Mouse (Mus musculus) kidney, postnatal 0 days (tissue): ENCODE measurements at regions not wholly inside any gene's neighbourhood (a gene's known extent, or its start where the extent isn't known, plus 50 kb on each side); places are given as distances from the start of the nearest gene placed in this dataset.

ENCODE experiments used
- ATAC-seq: fragments of 200-750 bp; cut with Nextera tagmentation; replicated peaks from 2 replicates; pipeline ENCODE4 v1.8.0; 2017; ENCODE audit warnings: low read depth, moderate number of reproducible peaks, moderate TSS enrichment, moderate library complexity; ENCODE audit not compliant: low FRiP score
- DNase-seq: peaks from one replicate; pipeline ENCODE4 v3.0.0-alpha.2; 2016; ENCODE audit warnings: low spot score
- H3K27ac ChIP-seq: fragments of 300-500 bp; sonication (generic); 2 replicates; pipeline ENCODE4 v1.5.1; 2014; ENCODE audit warnings: mild to moderate bottlenecking
- H3K27me3 ChIP-seq: fragments of 300-500 bp; sonication (generic); 2 replicates; pipeline ENCODE4 v1.6.1; 2014; ENCODE audit warnings: low read length, mixed read lengths; ENCODE audit not compliant: insufficient read depth
- H3K36me3 ChIP-seq: fragments of 300-500 bp; sonication (generic); 2 replicates; pipeline ENCODE4 v1.6.1; 2014; ENCODE audit warnings: low read length, mixed read lengths; ENCODE audit not compliant: insufficient read depth
- H3K4me1 ChIP-seq: fragments of 300-500 bp; sonication (generic); replicated peaks from 2 replicates; pipeline ENCODE4 v1.6.1; 2014; ENCODE audit warnings: antibody characterized with exemption, low read length, mixed read lengths; ENCODE audit not compliant: insufficient read depth
- H3K4me2 ChIP-seq: fragments of 300-500 bp; sonication (generic); 2 replicates; pipeline ENCODE4 v1.6.1; 2014; ENCODE audit warnings: mild to moderate bottlenecking, low read length, moderate library complexity, mixed read lengths
- H3K4me3 ChIP-seq: fragments of 300-500 bp; sonication (generic); replicated peaks from 2 replicates; pipeline ENCODE4 v1.5.1; 2014; ENCODE audit warnings: low read depth, low read length
- H3K9ac ChIP-seq: fragments of 300-500 bp; sonication (generic); 2 replicates; pipeline ENCODE4 v1.6.1; 2014; ENCODE audit warnings: low read depth, low read length
- H3K9me3 ChIP-seq: fragments of 300-500 bp; sonication (generic); replicated peaks from 2 replicates; pipeline ENCODE4 v1.6.1; 2016; ENCODE audit warnings: low read length, inconsistent platforms, mixed read lengths
- CTCF ChIP-seq: IDR thresholded peaks from 2 replicates; pipeline ENCODE4 v1.5.1; 2016; ENCODE audit warnings: antibody characterized with exemption, low read depth, mild to moderate bottlenecking, moderate library complexity
- WGBS: fragments of 180-500 bp; shearing (Covaris S2); extraction: QIAGEN DNeasy Blood & Tissue Kit; methylation state at CpG from one replicate; pipeline ENCODE4 v1.1.7; 2014; 5-methylcytosine and 5-hydroxymethylcytosine counted together

DNA sequence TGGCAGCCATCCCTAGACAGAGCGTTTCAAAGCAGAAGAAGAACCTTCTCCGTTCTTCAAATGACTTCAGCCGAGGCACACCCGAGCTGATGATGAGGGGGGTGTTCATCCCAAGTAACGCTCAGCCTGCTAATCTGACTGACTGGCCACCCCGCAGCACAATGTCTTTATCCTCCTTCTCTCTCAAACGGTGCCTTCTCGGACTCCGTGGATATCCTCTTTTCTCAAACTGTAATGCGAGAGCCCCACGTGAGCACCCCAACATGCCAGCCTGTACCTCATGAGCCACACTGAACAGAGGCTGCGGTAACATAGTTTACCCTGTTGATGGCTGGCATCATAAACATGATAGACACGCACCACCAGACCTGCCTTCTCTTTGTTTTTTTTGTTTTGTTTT, 76.8 kb upstream of the Sox13 start:
- ATAC-seq = no peak
- WGBS = 56% methylated on average over 13 of the region's 13 CpGs
- H3K9ac ChIP-seq = no peak overlapping the region

DNA sequence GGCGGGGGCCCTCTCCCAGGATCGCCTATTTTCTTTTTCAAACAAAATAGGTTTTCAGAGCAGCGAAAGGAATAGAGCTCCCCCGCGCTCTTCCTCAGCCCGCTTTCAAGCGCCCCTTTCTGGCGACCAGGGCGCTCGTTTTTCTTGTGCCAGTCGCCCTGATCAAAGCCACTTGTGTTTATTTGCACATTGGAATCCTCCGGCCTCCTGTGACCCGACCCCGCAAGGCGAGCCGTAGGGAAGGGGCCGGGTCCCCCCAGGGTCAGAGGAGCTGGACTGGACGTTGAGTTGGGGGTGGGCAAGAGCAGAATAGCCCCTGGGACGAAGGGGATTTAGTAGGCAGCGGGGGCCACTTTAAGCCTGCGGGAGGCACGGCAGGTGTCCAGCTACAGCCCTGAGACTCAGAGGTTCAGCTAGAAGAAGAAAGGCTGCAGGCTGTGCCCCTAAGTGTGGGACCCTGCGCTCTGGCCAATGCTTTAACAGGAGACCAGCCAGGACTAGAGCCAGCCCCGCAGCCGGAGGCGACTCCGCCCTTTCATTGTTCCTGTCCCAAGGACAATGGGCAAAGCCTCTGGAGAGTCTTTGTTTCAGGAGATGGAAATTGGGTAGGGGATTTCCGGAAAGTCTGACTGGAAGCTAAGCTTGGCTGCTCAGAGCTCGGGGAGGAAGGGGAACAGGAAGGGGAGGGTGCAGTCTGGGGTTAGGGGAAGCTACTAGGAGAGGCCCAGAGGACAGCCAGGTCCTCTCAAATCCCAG, 69.0 kb upstream of the Sox13 start:
- peaks cover 23% of the 10 kb centered on the region for H3K4me1 ChIP-seq
- DNase-seq (peak; percentile 79), ATAC-seq (peak; percentile 75)
- H3K9me3 ChIP-seq = no peaks in the 10 kb centered on the region
- WGBS = 1% methylated on average over 29 of the region's 29 CpGs
- H3K4me3 ChIP-seq = peak overlapping the region; percentile 34
- peak overlapping the region; percentile 87 for H3K27ac ChIP-seq
- H3K36me3 ChIP-seq = no peaks in the 10 kb centered on the region
- peak overlapping the region; percentile 77 for H3K4me2 ChIP-seq
- peak overlapping the region; percentile 62 for H3K9ac ChIP-seq
- no peak; the same call in 1 of the 2 replicates for TF ChIP-seq CTCF
- H3K27me3 ChIP-seq = no peaks in the 10 kb centered on the region

More for the DNA sequence above, 76.8 kb upstream of the Sox13 start:
- H3K27ac ChIP-seq = no peak overlapping the region
- TF ChIP-seq CTCF = no peak
- H3K4me1 ChIP-seq = no peaks in the 10 kb centered on the region
- no peaks in the 10 kb centered on the region for H3K36me3 ChIP-seq
- no peaks in the 10 kb centered on the region for H3K9me3 ChIP-seq
- no peak overlapping the region for H3K4me2 ChIP-seq
- no peak overlapping the region for H3K4me3 ChIP-seq
- DNase-seq = no peak
- H3K27me3 ChIP-seq = no peaks in the 10 kb centered on the region

DNA sequence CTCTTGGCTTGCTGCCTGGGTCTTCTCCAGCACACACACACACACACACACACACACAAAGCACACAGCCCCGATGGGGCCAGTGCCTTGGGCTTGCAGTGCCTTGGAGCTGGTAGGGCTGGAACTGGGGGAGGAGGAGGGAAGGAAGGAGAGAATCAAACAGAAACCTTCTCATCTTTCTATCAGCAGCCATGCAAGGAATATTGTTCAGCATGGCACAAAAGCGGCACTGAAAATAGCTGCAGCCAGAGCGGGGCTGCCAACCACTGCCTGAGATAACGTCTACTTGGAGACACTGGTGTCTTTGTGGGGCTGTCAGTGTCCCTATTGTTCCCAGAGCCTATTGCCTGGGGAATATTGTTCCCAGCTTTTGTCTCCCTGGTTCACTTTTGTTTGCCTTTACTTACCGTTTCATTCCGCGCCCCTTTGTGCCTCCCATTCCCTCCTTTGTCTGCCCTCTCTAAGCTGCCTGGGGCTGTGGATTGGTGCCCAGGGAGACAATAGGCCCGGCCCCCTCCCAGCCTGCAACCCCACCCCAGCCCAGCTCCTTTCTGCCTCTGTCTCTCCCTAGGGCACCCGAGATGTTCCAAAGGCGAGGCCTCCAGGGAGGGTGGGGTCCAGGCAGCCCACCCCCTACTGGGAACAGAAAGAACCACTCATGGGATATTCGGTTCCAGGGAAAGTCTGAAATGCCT, 68.3 kb upstream of the Sox13 start:
- H3K27me3 ChIP-seq = no peaks in the 10 kb centered on the region
- peak overlapping the region; percentile 77 for H3K4me2 ChIP-seq
- peaks cover 23% of the 10 kb centered on the region for H3K4me1 ChIP-seq
- peak overlapping the region; percentile 62 for H3K9ac ChIP-seq
- H3K27ac ChIP-seq = peak overlapping the region; percentile 87
- WGBS = 12% methylated on average over 11 of the region's 11 CpGs
- TF ChIP-seq CTCF = peak; percentile 22; the same call in 1 of the 2 replicates
- peak overlapping the region; percentile 34 for H3K4me3 ChIP-seq
- peak; percentile 16 for DNase-seq
- H3K36me3 ChIP-seq = no peaks in the 10 kb centered on the region
- peak; percentile 56 for ATAC-seq
- H3K9me3 ChIP-seq = no peaks in the 10 kb centered on the region

DNA sequence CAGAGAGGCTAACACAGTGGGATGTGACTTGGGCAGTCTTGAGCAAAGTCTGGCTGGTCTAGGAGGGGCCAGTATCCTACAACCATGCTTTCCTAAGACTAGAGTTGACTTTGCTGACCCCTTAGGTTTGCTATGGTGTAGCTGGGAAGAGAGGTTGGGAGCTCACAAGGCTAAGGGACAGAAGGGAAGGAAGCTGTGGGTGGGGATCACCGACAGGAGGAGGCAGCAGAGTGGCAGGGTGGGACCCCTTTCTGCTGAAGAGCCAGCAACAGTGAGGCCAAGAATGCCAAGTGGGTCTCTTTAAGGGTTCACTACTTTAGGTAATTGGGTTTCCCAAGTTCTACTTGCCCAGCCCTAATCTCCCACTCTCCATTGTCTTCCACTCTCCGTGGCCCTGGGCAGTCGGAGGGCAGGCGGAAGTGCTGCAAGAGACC, 67.7 kb upstream of the Sox13 start:
- Histone ChIP-seq H3K4me2 (peak overlapping the region; percentile 77), H3K4me3 (no peak overlapping the region), H3K27me3 (no peaks in the 10 kb centered on the region), H3K9ac (peak overlapping the region; percentile 1; the same call in 1 of the 2 replicates), H3K9me3 (no peaks in the 10 kb centered on the region), H3K36me3 (no peaks in the 10 kb centered on the region), H3K4me1 (peaks cover 23% of the 10 kb centered on the region), H3K27ac (peak overlapping the region; percentile 87)
- ATAC-seq = no peak
- DNase-seq = peak; percentile 39
- WGBS = 27% methylated on average over 4 of the region's 4 CpGs
- peak; percentile 31 for TF ChIP-seq CTCF

DNA sequence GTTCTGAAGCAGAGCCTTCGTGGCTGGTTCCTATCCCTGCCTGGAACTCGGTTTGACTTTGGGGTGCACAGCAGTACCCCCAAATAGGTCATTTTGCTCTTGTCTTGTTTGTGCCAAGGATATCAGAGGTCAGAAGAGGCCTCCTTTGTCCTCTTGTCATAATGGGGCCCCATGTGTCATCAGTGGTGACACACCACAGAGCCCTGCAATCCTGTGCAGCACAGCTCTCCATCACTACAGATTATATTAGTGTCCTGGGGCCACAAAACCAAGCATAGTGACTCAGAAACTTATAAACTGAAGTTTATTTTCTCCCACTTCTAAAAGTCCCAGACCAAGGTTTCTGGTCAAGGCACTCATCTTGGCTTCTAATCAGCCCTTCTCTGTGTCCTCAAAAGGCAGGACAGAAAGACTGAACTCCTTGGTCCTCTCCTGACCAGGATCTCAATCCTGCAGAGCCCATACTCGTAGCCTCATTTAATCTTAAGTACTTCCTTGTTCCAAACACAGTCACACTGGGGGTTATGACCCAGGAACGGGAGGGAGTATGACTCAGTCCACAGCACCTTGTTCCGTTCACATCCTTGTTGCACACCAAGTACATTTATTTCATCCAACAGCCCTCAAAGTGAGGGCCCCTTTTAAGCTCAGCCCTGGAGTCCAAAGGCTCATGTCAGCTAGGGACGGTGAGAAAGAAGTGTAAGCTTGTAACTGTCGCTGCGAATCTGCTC, 63.2 kb upstream of the Sox13 start:
- Histone ChIP-seq H3K9me3 (no peaks in the 10 kb centered on the region), H3K4me3 (no peak overlapping the region), H3K4me2 (no peak overlapping the region), H3K36me3 (no peaks in the 10 kb centered on the region), H3K27ac (0 out of 2 replicates have a peak overlapping the region, but pooled peaks have one; percentile 28), H3K4me1 (peaks cover 17% of the 10 kb centered on the region), H3K27me3 (no peaks in the 10 kb centered on the region), H3K9ac (no peak overlapping the region)
- WGBS = 77% methylated on average over 8 of the region's 8 CpGs
- ATAC-seq (no peak), DNase-seq (no peak)
- no peak for TF ChIP-seq CTCF

DNA sequence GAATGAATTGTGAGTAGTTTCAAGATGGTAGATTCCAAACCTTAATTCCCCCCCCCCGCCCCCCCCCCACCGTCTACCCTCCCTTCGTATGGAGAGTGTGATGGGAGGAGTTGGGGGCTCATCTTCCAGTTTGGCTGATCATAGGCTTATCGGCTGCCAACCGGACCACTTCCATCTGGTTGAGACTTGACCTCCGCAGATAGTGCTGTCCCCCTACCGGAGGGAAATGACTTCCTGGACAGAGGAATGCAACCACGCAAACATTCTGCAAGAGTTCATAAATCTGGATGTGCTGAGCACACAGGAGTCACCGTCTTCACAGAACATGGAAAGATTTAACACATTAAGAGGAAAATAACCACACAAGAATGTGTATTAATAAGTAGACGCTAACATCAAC, 62.2 kb upstream of the Sox13 start:
- ATAC-seq (0 out of 2 replicates have a peak, but pooled peaks have one; percentile 65), DNase-seq (peak; percentile 83)
- Histone ChIP-seq H3K9ac (no peak overlapping the region), H3K27me3 (no peaks in the 10 kb centered on the region), H3K4me1 (peaks cover 10% of the 10 kb centered on the region; the same call in 1 of the 2 replicates), H3K4me3 (no peak overlapping the region), H3K27ac (no peak overlapping the region; the same call in 1 of the 2 replicates), H3K36me3 (no peaks in the 10 kb centered on the region), H3K4me2 (0 out of 2 replicates have a peak overlapping the region, but pooled peaks have one; percentile 13), H3K9me3 (no peaks in the 10 kb centered on the region)
- 13% methylated on average over 10 of the region's 10 CpGs for WGBS
- peak; percentile 58; the same call in 1 of the 2 replicates for TF ChIP-seq CTCF
